Mouse (Mus musculus) thymus, adult 2 months (tissue): Measurements from ENCODE around the gene Cacna1s. TPM values are rescaled to one million over a fixed set of nuclear protein-coding genes. Genes with fewer than 3 reads are reported as not detected.

Experiments used
- DNase-seq: peaks from one replicate; pipeline ENCODE4 v3.0.0; 2021
- H3K27ac ChIP-seq: fragments of 200-500 bp; 2 replicates; pipeline ENCODE4 v1.5.1; 2012; ENCODE audit warnings: low read length, control low read depth; ENCODE audit not compliant: control insufficient read depth, insufficient read depth
- H3K27me3 ChIP-seq: fragments of 200-500 bp; 2 replicates; pipeline ENCODE4 v1.6.1; 2012; ENCODE audit warnings: mild to moderate bottlenecking, low read length, moderate library complexity, mixed read lengths; ENCODE audit not compliant: control insufficient read depth, insufficient read depth
- H3K36me3 ChIP-seq: fragments of 200-500 bp; 2 replicates; pipeline ENCODE4 v1.6.1; 2012; ENCODE audit warnings: mild to moderate bottlenecking, low read length, moderate library complexity; ENCODE audit not compliant: control insufficient read depth, insufficient read depth
- H3K4me1 ChIP-seq: fragments of 200-500 bp; replicated peaks from 2 replicates; pipeline ENCODE4 v1.6.1; 2012; ENCODE audit warnings: low read length; ENCODE audit not compliant: control insufficient read depth, insufficient read depth
- H3K4me3 ChIP-seq: fragments of 200-500 bp; 2 replicates; pipeline ENCODE4 v1.5.1; 2012; ENCODE audit warnings: mild to moderate bottlenecking, low read length, control low read depth, moderate library complexity; ENCODE audit not compliant: control insufficient read depth, insufficient read depth
- CTCF ChIP-seq: fragments of 200-500 bp; IDR thresholded peaks from 2 replicates; pipeline ENCODE4 v1.5.1; 2012; ENCODE audit warnings: mild to moderate bottlenecking, control low read depth, low read length, moderate library complexity, borderline replicate concordance; ENCODE audit not compliant: control insufficient read depth, poor library complexity, insufficient read depth; ENCODE audit errors: extremely low read depth
- POLR2A ChIP-seq: fragments of 200-500 bp; IDR thresholded peaks from 2 replicates; pipeline ENCODE4 v1.6.1; 2012; ENCODE audit warnings: mild to moderate bottlenecking, low read length, control low read depth, moderate library complexity; ENCODE audit not compliant: control insufficient read depth, poor library complexity, insufficient read depth; ENCODE audit errors: extremely low read depth
- WGBS: fragments of 180-500 bp; shearing (Covaris S2); methylation state at CpG from one replicate; pipeline ENCODE4 v1.1.7; 2018; 5-methylcytosine and 5-hydroxymethylcytosine counted together
- polyA plus RNA-seq: library from polyadenylated mRNA; depleted of rRNA; stranded (reverse); fragments of >200 nt; gene quantifications from 2 replicates; pipeline ENCODE4 v1.2.3, GENCODE M21; 2012

The Cacna1s gene
- polyA plus RNA-seq, 1 experiment, result 3.7 TPM

DNA sequence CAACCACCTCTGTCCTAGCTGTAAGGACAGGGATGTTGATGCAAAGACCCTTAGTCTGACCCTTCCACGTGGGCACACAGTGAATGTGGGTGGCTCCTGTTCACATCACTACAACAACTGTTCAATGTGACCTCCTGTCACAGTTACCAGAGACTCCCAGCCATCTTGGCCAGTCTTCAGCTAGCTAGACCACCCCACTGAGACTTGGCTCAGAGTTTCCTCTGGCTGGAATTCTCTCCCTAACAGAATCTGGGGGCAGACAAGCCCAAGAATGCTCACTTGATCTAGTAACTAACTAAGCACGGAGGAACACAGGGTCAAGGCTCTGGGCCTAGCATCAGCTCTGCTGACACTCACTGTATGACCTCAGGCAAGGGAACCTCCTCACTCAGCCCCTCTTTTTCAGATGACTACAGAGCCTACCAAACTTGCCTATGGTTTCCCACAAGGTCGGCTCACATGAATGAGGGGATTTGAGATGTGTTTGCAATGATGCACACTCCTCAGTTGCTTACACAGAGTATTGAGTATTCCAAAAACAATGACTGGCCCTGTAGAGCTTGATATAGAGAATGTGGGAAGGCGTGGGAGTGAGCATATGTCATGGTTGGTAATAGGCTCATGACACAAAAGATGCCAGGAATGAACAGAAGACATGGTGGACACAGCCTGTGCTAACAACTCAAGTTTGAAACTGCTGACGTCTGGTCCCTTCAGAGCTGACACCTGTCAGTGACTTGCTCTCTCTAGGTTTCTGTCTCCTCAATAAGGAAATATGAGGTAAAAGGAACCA is 13.6 kb upstream of the Cacna1s start:
- no peak for DNase-seq
- Histone ChIP-seq H3K4me1 (no peaks in the 10 kb centered on the region), H3K27ac (no peak overlapping the region), H3K27me3 (no peaks in the 10 kb centered on the region), H3K4me3 (no peak overlapping the region), H3K36me3 (peaks cover 7% of the 10 kb centered on the region)
- TF ChIP-seq POLR2A (no peak), CTCF (no peak)
- WGBS, result 88% methylated on average over 5 of the region's 5 CpGs

DNA sequence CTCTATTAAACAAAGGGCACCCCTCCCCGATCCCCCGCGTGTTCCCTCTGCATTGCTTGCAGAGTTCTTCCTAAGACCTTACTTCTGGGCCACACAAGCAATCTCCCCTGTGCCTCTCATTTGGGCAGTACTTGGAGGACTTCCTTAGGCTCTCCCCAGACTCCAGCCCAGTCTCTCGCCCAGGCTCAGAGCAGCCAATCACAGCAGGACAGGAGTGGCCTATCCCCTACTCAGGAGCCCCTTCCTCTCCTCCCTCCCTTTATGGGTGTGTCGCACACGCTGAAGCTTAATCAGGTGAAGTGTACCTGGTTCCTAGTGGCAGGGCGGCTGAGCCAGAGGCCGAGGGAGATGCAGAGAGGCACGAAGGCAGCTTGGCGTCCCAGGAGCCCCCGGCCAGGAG is 12.1 kb upstream of the Cacna1s start:
- Histone ChIP-seq H3K4me1 (no peaks in the 10 kb centered on the region), H3K4me3 (no peak overlapping the region), H3K27ac (no peak overlapping the region), H3K36me3 (no peaks in the 10 kb centered on the region), H3K27me3 (no peaks in the 10 kb centered on the region)
- TF ChIP-seq POLR2A (no peak), CTCF (no peak)
- WGBS, result 47% methylated on average over 11 of the region's 11 CpGs
- no peak for DNase-seq

DNA sequence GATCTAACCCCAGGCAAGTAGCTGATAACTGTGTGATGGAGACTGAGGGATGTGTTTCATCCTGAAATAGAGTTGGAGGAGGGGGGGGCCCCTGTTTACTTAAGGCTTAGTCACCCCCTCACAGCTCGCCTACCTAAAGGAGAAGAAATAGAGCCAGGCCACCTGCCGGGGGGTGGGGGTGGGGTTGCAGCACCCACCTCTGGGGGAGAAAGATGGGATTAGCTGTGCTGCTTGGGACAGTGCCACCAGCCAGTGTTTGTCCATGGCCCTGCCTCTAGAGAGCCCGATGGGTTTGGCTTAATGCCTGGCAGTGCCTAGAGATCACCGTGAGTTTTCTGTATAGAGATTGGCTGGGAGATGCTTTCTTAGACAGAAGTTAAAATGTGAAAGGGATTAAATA is 11.7 kb upstream of the Cacna1s start:
- DNase-seq, result no peak
- Histone ChIP-seq H3K4me1 (no peaks in the 10 kb centered on the region), H3K4me3 (no peak overlapping the region), H3K36me3 (no peaks in the 10 kb centered on the region), H3K27me3 (no peaks in the 10 kb centered on the region), H3K27ac (no peak overlapping the region)
- TF ChIP-seq CTCF (no peak), POLR2A (no peak)
- WGBS, result 55% methylated on average over 4 of the region's 4 CpGs

DNA sequence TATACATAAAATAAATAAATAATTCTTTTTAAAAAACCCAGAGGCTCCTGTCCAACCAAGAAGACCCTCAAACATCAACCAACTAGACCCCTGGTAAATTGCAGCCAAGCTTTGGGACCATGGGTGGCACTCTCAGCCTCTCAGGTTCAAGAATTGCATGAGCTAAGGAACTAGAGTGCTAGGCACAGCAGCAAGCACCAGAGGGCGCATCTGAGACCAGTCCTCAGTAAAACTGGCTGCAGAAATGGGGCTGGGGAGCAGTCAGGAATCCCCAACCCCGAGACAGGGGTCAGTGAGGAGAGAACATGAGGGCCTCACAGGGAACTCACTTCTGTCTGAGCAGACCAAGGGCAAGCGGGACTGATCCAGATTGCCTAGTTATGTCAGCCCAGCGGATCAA is 6.8 kb upstream of the Cacna1s start:
- peak; percentile 66 for DNase-seq
- no peak overlapping the region for H3K27ac ChIP-seq
- 28% methylated on average over 4 of the region's 4 CpGs for WGBS
- H3K27me3 ChIP-seq, result peaks cover 6% of the 10 kb centered on the region; the same call in 1 of the 2 replicates
- TF ChIP-seq POLR2A (no peak), CTCF (peak; percentile 72; the same call in 1 of the 2 replicates)
- no peak overlapping the region for H3K4me3 ChIP-seq
- H3K4me1 ChIP-seq, result no peaks in the 10 kb centered on the region
- H3K36me3 ChIP-seq, result no peaks in the 10 kb centered on the region

DNA sequence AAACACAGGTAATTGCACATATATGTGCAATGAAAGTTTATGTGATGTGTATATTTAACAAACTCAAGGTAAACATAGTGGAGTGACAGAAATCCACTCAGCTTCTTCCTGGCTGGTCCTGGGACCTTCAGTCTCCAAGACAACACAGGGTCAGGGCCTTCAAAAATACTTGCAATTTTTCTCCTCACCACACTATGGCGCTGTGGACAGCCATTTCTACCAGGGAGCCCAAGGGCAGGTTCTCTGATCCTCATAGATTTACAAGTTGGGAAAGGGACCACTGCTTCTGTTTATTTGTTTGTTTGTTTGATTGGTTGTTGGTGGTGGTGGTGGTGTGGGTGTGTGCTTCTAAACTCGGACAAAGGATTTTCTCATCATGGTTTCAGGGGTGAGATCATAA is 5.1 kb upstream of the Cacna1s start:
- TF ChIP-seq CTCF, result no peak
- no peak for TF ChIP-seq POLR2A
- 10% methylated on average over 2 of the region's 2 CpGs for WGBS
- Histone ChIP-seq H3K4me1 (no peaks in the 10 kb centered on the region), H3K27me3 (peaks cover 11% of the 10 kb centered on the region; the same call in 1 of the 2 replicates), H3K4me3 (no peak overlapping the region), H3K36me3 (no peaks in the 10 kb centered on the region), H3K27ac (no peak overlapping the region)
- peak; percentile 29 for DNase-seq

DNA sequence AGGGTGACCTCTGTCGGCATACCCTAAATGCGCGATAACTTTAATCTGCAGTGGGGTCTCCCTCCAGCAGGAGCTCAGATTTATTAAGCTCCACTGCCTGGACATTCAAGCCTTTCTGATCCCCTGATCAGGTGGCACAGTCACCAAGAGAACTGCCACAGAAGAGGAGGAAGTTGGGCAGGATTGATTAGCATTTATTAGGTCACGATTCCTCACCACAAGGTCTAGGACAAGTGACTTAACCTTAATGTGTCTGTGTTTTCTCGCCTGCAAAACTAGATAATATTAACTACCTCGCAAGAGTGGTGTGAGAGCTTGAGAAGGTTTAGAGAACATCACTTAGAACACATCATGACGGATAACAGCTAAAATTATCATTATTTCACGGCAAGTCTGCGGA is 4.7 kb upstream of the Cacna1s start:
- no peak for DNase-seq
- H3K36me3 ChIP-seq, result no peaks in the 10 kb centered on the region
- WGBS, result 77% methylated on average over 9 of the region's 9 CpGs
- TF ChIP-seq POLR2A (no peak), CTCF (no peak)
- H3K4me3 ChIP-seq, result no peak overlapping the region
- H3K27ac ChIP-seq, result no peak overlapping the region
- no peaks in the 10 kb centered on the region for H3K4me1 ChIP-seq
- H3K27me3 ChIP-seq, result peaks cover 11% of the 10 kb centered on the region; the same call in 1 of the 2 replicates
